Mouse (Mus musculus) embryo, embryonic 9.5 days (tissue): ENCODE measurements around the gene Brap.

ENCODE experiments used
- DNase-seq: peaks from one replicate; pipeline ENCODE4 v3.0.0-alpha.2; 2017; ENCODE audit errors: extremely low spot score

Gene Brap

GRCm38 (mm10) chr5:121718462-121718861 lies 58.1 kb downstream of the Brap start:
- DNase-seq, result no peak

GRCm38 (mm10) chr5:121720888-121721585 lies 60.7 kb downstream of the Brap start:
- no peak for DNase-seq

- no peak for DNase-seq
Observed at GRCm38 (mm10) chr5:121721841-121722240, 61.5 kb downstream of the Brap start.

- DNase-seq, result no peak
Observed at GRCm38 (mm10) chr5:121724678-121725077, 64.3 kb downstream of the Brap start.

- DNase-seq, result no peak
Observed at GRCm38 (mm10) chr5:121730057-121730456, 69.7 kb downstream of the Brap start.

- DNase-seq, result no peak
Observed at GRCm38 (mm10) chr5:121736641-121737040, 76.3 kb downstream of the Brap start.
